ENCODE assay signal across 7 mouse cellular contexts in genomic region chr4:49559915-49560772, GRCm38 (mm10). TPM values are rescaled to one million over a fixed set of nuclear protein-coding genes. Genes with fewer than 3 reads are reported as not detected.
A peak's percentile ranks its signal among the peaks of the same experiment; 100 is the strongest.
DNase-seq lines count a peak whose midpoint lies in the region; ATAC-seq lines count a peak whose summit lies in the region.

No protein-coding gene starts in this region.

- no peak overlapping the region for H3K4me3 ChIP-seq in intestine, embryonic 15.5 days (replicated peaks)

- 66% methylated on average over 20 of the region's 20 CpGs for WGBS in intestine, embryonic 15.5 days

- H3K27me3 ChIP-seq in intestine, embryonic 15.5 days (replicated peaks): no peaks in the 10 kb centered on the region

- peak; percentile 85 for ATAC-seq in frontal cortex, adult (ENCODE audit: low TSS enrichment)
- peak; percentile 74 for ATAC-seq in intestine, embryonic 15.5 days

- no peak overlapping the region for H3K27ac ChIP-seq in intestine, embryonic 15.5 days

- H3K9ac ChIP-seq in intestine, embryonic 15.5 days: no peak overlapping the region

- no peak overlapping the region for H3K4me2 ChIP-seq in intestine, embryonic 15.5 days (replicated peaks)

- peak; percentile 2 for DNase-seq in R1 (ENCODE audit: low read depth, low spot score)
- peak; percentile 81 for DNase-seq in adrenal gland, postnatal 14 days
- DNase-seq in layer of hippocampus, postnatal 25 days (ENCODE audit: extremely low spot score in 1 of 2, low spot score in 1 of 2): peak; percentile 11 to 19
- DNase-seq in right cerebral cortex, adult 2 months (ENCODE audit: low spot score in 2 of 2): peak; percentile 20 to 26
- DNase-seq in thymus, postnatal 36 days: no peak

- no peaks in the 10 kb centered on the region for H3K36me3 ChIP-seq in intestine, embryonic 15.5 days

- 0 out of 2 replicates have a peak, but pooled peaks cover 2% of the 10 kb centered on the region for H3K4me1 ChIP-seq in intestine, embryonic 15.5 days (replicated peaks)

- H3K9me3 ChIP-seq in intestine, embryonic 15.5 days: no peaks in the 10 kb centered on the region

RNA-seq across cellular contexts. Expression of gene Aldob, which starts 10.8 kb away (rescaled TPM):
- 22.2 and 273 TPM in 2 replicates for total RNA-seq in adrenal gland, postnatal 14 days (2021)
- polyA plus RNA-seq in intestine, embryonic 15.5 days (2015; fragmentation: Nextera tagmentation; extraction: Ambion mirVana): 330 and 349 TPM in 2 replicates
- total RNA-seq in layer of hippocampus, postnatal 25 days (2021): 1 to 10 TPM; 1.3 to 1.9 TPM

RNA-seq across cellular contexts. Expression of gene Tmem246, which starts 37.5 kb away (rescaled TPM):
- total RNA-seq in adrenal gland, postnatal 14 days (2021): 9.9 and 11.3 TPM in 2 replicates
- 21.2 and 22.2 TPM in 2 replicates for polyA plus RNA-seq in intestine, embryonic 15.5 days (2015; fragmentation: Nextera tagmentation; extraction: Ambion mirVana)
- 10 to 100 TPM; 66.0 to 75.9 TPM for total RNA-seq in layer of hippocampus, postnatal 25 days (2021)

RNA-seq across cellular contexts. Expression of gene Zfp189, which starts 39.2 kb away (rescaled TPM):
- 7.9 and 8.4 TPM in 2 replicates for total RNA-seq in adrenal gland, postnatal 14 days (2021)
- polyA plus RNA-seq in intestine, embryonic 15.5 days (2015; fragmentation: Nextera tagmentation; extraction: Ambion mirVana): 4.8 and 5.7 TPM in 2 replicates
- total RNA-seq in layer of hippocampus, postnatal 25 days (2021): 10 to 100 TPM; 23.1 to 28.3 TPM

RNA-seq across cellular contexts. Expression of gene Mrpl50, which starts 39.3 kb away (rescaled TPM):
- total RNA-seq in adrenal gland, postnatal 14 days (2021): 45.5 and 50.0 TPM in 2 replicates
- 91.6 and 106 TPM in 2 replicates for polyA plus RNA-seq in intestine, embryonic 15.5 days (2015; fragmentation: Nextera tagmentation; extraction: Ambion mirVana)
- 10 to 100 TPM; 31.4 to 33.8 TPM for total RNA-seq in layer of hippocampus, postnatal 25 days (2021)

RNA-seq across cellular contexts. Expression of gene Baat, which starts 53.8 kb away (rescaled TPM):
- total RNA-seq in adrenal gland, postnatal 14 days (2021): 0.30 and 10.4 TPM in 2 replicates
- 0.33 and 0.44 TPM in 2 replicates for polyA plus RNA-seq in intestine, embryonic 15.5 days (2015; fragmentation: Nextera tagmentation; extraction: Ambion mirVana)
- under 1 TPM in 1 of 2 experiments, not detected in 1; 0.19 TPM for total RNA-seq in layer of hippocampus, postnatal 25 days (2021)

Comparison
In these comparisons a context has a peak if more than half of its experiments do, and no peak if none do; other contexts are left out.
1. DNase-seq: peak in R1 (single experiment), adrenal gland, postnatal 14 days (single experiment), layer of hippocampus, postnatal 25 days (2 of 2) and right cerebral cortex, adult 2 months (2 of 2); none in thymus, postnatal 36 days (0 of 2).